In genomic region chr16:44502325-44502724, GRCm38 (mm10) we compare ENCODE assay signal across 13 mouse cellular contexts. TPM values are rescaled to one million over a fixed set of nuclear protein-coding genes. Genes with fewer than 3 reads are reported as not detected.
DNase-seq lines count a peak whose midpoint lies in the region; ATAC-seq lines count a peak whose summit lies in the region.
"Had no signal": no experiment of that assay in that cellular context is flagged by ENCODE, and none has a peak within 500 bp of the region (broad histone marks: within the 10 kb centered on the region; RNA-seq: fewer than 3 reads in every experiment).

No protein-coding gene starts in this region.

- no peak overlapping the region for H3K4me2 ChIP-seq in forebrain, embryonic 16.5 days (ENCODE audit: low read length)
- no peak overlapping the region for H3K4me2 ChIP-seq in forebrain, embryonic 11.5 days (ENCODE audit: low read depth, low read length, severe bottlenecking)
- H3K4me2 ChIP-seq in kidney, embryonic 15.5 days, result no peak overlapping the region
- H3K4me2 ChIP-seq: stomach, embryonic 15.5 days had no signal

- intact Hi-C loops in left cerebral cortex, postnatal 4 days (cut with DNase I), result no loop called here
- intact Hi-C loops in heart, postnatal 10 days (cut with DNase I), result no loop called here

- H3K36me3 ChIP-seq in forebrain, embryonic 16.5 days (ENCODE audit: control insufficient read depth, insufficient read depth), result peaks cover 16% of the 10 kb centered on the region
- H3K36me3 ChIP-seq in forebrain, embryonic 11.5 days (ENCODE audit: control insufficient read depth, insufficient read depth, low read length), result peaks cover 49% of the 10 kb centered on the region
- peaks cover 89% of the 10 kb centered on the region for H3K36me3 ChIP-seq in kidney, embryonic 15.5 days

- 59% methylated on average over 7 of the region's 7 CpGs for WGBS in forebrain, embryonic 16.5 days
- 94% methylated on average over 7 of the region's 7 CpGs for WGBS in forebrain, embryonic 11.5 days
- WGBS in kidney, embryonic 15.5 days, result 78% methylated on average over 7 of the region's 7 CpGs

- no peak overlapping the region for H3K9ac ChIP-seq in forebrain, embryonic 16.5 days (replicated peaks; ENCODE audit: low read depth, low read length)
- H3K9ac ChIP-seq in forebrain, embryonic 11.5 days (ENCODE audit: low read length), result no peak overlapping the region
- no peak overlapping the region for H3K9ac ChIP-seq in kidney, embryonic 15.5 days
- H3K9ac ChIP-seq: stomach, embryonic 15.5 days had no signal

- no peak for DNase-seq in forebrain, embryonic 11.5 days (ENCODE audit: low spot score)
- DNase-seq in left cerebral cortex, postnatal 4 days, result peak; percentile 88
- no peak for DNase-seq in left cerebral cortex, adult 18-20 months (ENCODE audit: low spot score in 2 of 2)
- DNase-seq in cerebellum, adult 9-10 months, result peak; percentile 61
- peak; percentile 52 to 62 for DNase-seq in heart, postnatal 10 days
- no peak for DNase-seq in right cerebral cortex, postnatal 14 days
- DNase-seq: adrenal gland, postnatal 36 days; thymus, postnatal 36 days had no signal

- 0 out of 2 replicates have a peak, but pooled peaks have one; percentile 21 for ATAC-seq in forebrain, embryonic 16.5 days
- no peak for ATAC-seq in forebrain, embryonic 11.5 days (replicated peaks; ENCODE audit: low FRiP score)
- no peak for ATAC-seq in kidney, embryonic 15.5 days (replicated peaks; ENCODE audit: low FRiP score)

- H3K27me3 ChIP-seq in forebrain, embryonic 16.5 days (replicated peaks; ENCODE audit: control insufficient read depth, insufficient read depth, low read length), result no peaks in the 10 kb centered on the region
- no peaks in the 10 kb centered on the region for H3K27me3 ChIP-seq in forebrain, embryonic 11.5 days (ENCODE audit: control insufficient read depth, insufficient read depth, low read length)
- no peaks in the 10 kb centered on the region for H3K27me3 ChIP-seq in kidney, embryonic 15.5 days
- H3K27me3 ChIP-seq: stomach, embryonic 15.5 days had no signal

- H3K27ac ChIP-seq in forebrain, embryonic 16.5 days (ENCODE audit: low read length), result no peak overlapping the region
- H3K27ac ChIP-seq in forebrain, embryonic 11.5 days (ENCODE audit: low read depth, low read length), result no peak overlapping the region
- H3K27ac ChIP-seq in kidney, embryonic 15.5 days, result no peak overlapping the region
- H3K27ac ChIP-seq: kidney, postnatal 0 days; stomach, embryonic 15.5 days had no signal

- peaks cover 11% of the 10 kb centered on the region for H3K4me1 ChIP-seq in forebrain, embryonic 16.5 days (replicated peaks; ENCODE audit: control insufficient read depth, insufficient read depth, low read length)
- H3K4me1 ChIP-seq in forebrain, embryonic 11.5 days (replicated peaks; ENCODE audit: control insufficient read depth, insufficient read depth, low read length), result no peaks in the 10 kb centered on the region
- peaks cover 13% of the 10 kb centered on the region for H3K4me1 ChIP-seq in kidney, embryonic 15.5 days

- no peaks in the 10 kb centered on the region for H3K9me3 ChIP-seq in forebrain, embryonic 16.5 days (ENCODE audit: control insufficient read depth, low read length)
- no peaks in the 10 kb centered on the region; the same call in 1 of the 2 replicates for H3K9me3 ChIP-seq in forebrain, embryonic 11.5 days (ENCODE audit: control insufficient read depth, low read length)
- H3K9me3 ChIP-seq in kidney, embryonic 15.5 days (replicated peaks), result 0 out of 2 replicates have a peak, but pooled peaks cover 4% of the 10 kb centered on the region
- H3K9me3 ChIP-seq: stomach, embryonic 15.5 days had no signal

- no peak overlapping the region for H3K4me3 ChIP-seq in forebrain, embryonic 16.5 days (replicated peaks; ENCODE audit: low read length)
- no peak overlapping the region for H3K4me3 ChIP-seq in forebrain, embryonic 11.5 days (ENCODE audit: low read depth, low read length)
- no peak overlapping the region for H3K4me3 ChIP-seq in kidney, embryonic 15.5 days (replicated peaks)
- H3K4me3 ChIP-seq: stomach, embryonic 15.5 days had no signal

RNA-seq across cellular contexts. Expression of gene Boc, which starts 56.4 kb away (rescaled TPM):
- 15.2 and 17.6 TPM in 2 replicates for polyA plus RNA-seq in forebrain, embryonic 16.5 days (2015; fragmentation: Nextera tagmentation; extraction: Ambion mirVana)
- polyA plus RNA-seq in forebrain, embryonic 11.5 days (2014; fragmentation: Nextera tagmentation; extraction: Ambion mirVana), result 35.6 and 35.9 TPM in 2 replicates
- 10 to 100 TPM; 20.0 to 22.4 TPM for total RNA-seq in left cerebral cortex, postnatal 4 days (2021)
- total RNA-seq in left cerebral cortex, adult 18-20 months (2021), result 10 to 100 TPM; 19.5 to 23.5 TPM
- 1 to 10 TPM; 9.0 to 9.4 TPM for total RNA-seq in heart, postnatal 10 days (2021)
- polyA plus RNA-seq in kidney, embryonic 15.5 days (2015; fragmentation: Nextera tagmentation; extraction: Ambion mirVana), result 19.1 and 24.2 TPM in 2 replicates
- total RNA-seq: MEL had no signal

Comparison
In these comparisons a context has a peak if more than half of its experiments do, and no peak if none do; other contexts are left out.
1. DNase-seq: peak in left cerebral cortex, postnatal 4 days (single experiment), cerebellum, adult 9-10 months (single experiment) and heart, postnatal 10 days (2 of 2); none in forebrain, embryonic 11.5 days (single experiment), left cerebral cortex, adult 18-20 months (0 of 2) and right cerebral cortex, postnatal 14 days (single experiment).